Mouse (Mus musculus) embryonic facial prominence, embryonic 13.5 days (tissue): ENCODE results near the gene Tub. TPM values are rescaled to one million over a fixed set of nuclear protein-coding genes. Genes with fewer than 3 reads are reported as not detected.
A peak's percentile ranks its signal among the peaks of the same experiment; 100 is the strongest.

Experiments used
- ATAC-seq: fragments of 200-750 bp; cut with Nextera tagmentation; 2 replicates; pipeline ENCODE4 v1.8.0; 2017; ENCODE audit warnings: low read depth; ENCODE audit not compliant: insufficient number of reproducible peaks, insufficient read depth, low FRiP score, low TSS enrichment
- H3K27ac ChIP-seq: fragments of 300-500 bp; sonication (generic); 2 replicates; pipeline ENCODE4 v1.5.1; 2015; ENCODE audit warnings: moderate library complexity, mild to moderate bottlenecking, inconsistent platforms
- H3K27me3 ChIP-seq: fragments of 300-500 bp; sonication (generic); 2 replicates; pipeline ENCODE4 v1.6.1; 2015; ENCODE audit warnings: mild to moderate bottlenecking, inconsistent platforms
- H3K36me3 ChIP-seq: fragments of 300-500 bp; sonication (generic); 2 replicates; pipeline ENCODE4 v1.6.1; 2015; ENCODE audit warnings: mild to moderate bottlenecking, inconsistent platforms
- H3K4me1 ChIP-seq: fragments of 300-500 bp; sonication (generic); 2 replicates; pipeline ENCODE4 v1.6.1; 2015; ENCODE audit warnings: inconsistent platforms
- H3K4me2 ChIP-seq: fragments of 300-500 bp; sonication (generic); 2 replicates; pipeline ENCODE4 v1.6.1; 2015; ENCODE audit warnings: moderate library complexity, mild to moderate bottlenecking, inconsistent platforms
- H3K4me3 ChIP-seq: fragments of 300-500 bp; sonication (generic); 2 replicates; pipeline ENCODE4 v1.5.1; 2015; ENCODE audit warnings: mild to moderate bottlenecking, inconsistent platforms
- H3K9ac ChIP-seq: fragments of 300-500 bp; sonication (generic); 2 replicates; pipeline ENCODE4 v1.6.1; 2015; ENCODE audit warnings: mild to moderate bottlenecking, inconsistent platforms
- H3K9me3 ChIP-seq: fragments of 300-500 bp; sonication (generic); 2 replicates; pipeline ENCODE4 v1.6.1; 2016; ENCODE audit warnings: inconsistent platforms
- WGBS: fragments of 180-500 bp; shearing (Covaris S2); methylation state at CpG from one replicate; pipeline ENCODE4 v1.1.7; 2015; ENCODE audit warnings: mixed read lengths; 5-methylcytosine and 5-hydroxymethylcytosine counted together
- polyA plus RNA-seq: library from polyadenylated mRNA; unstranded; fragments of >200 nt; fragmentation: Nextera tagmentation; extraction: Ambion mirVana; gene quantifications from 2 replicates; pipeline ENCODE4 v1.2.1, GENCODE M21; 2015

Tub gene
- polyA plus RNA-seq, 1 experiment from 2014 or later, result 3.9 TPM

- ATAC-seq, result no peak
- H3K4me1 ChIP-seq, result peaks cover 12% of the 10 kb centered on the region
- H3K4me3 ChIP-seq, result no peak overlapping the region
- no peak overlapping the region for H3K4me2 ChIP-seq
- H3K36me3 ChIP-seq, result peaks cover 10% of the 10 kb centered on the region
- no peaks in the 10 kb centered on the region for H3K9me3 ChIP-seq
- peaks cover 49% of the 10 kb centered on the region for H3K27me3 ChIP-seq
- no peak overlapping the region for H3K27ac ChIP-seq
- H3K9ac ChIP-seq, result no peak overlapping the region
Observed at GRCm38 (mm10) chr7:108948611-108949010, 1.5 kb upstream of the Tub start.

- peaks cover 49% of the 10 kb centered on the region for H3K27me3 ChIP-seq
- H3K9ac ChIP-seq, result no peak overlapping the region
- peaks cover 8% of the 10 kb centered on the region for H3K36me3 ChIP-seq
- no peak overlapping the region for H3K4me3 ChIP-seq
- no peak for ATAC-seq
- H3K4me1 ChIP-seq, result peaks cover 12% of the 10 kb centered on the region
- H3K4me2 ChIP-seq, result no peak overlapping the region
- H3K9me3 ChIP-seq, result no peaks in the 10 kb centered on the region
- no peak overlapping the region for H3K27ac ChIP-seq
- WGBS, result 32% methylated on average over 2 of the region's 2 CpGs
Observed at GRCm38 (mm10) chr7:108949301-108949700, 837 bp upstream of the Tub start.

DNA sequence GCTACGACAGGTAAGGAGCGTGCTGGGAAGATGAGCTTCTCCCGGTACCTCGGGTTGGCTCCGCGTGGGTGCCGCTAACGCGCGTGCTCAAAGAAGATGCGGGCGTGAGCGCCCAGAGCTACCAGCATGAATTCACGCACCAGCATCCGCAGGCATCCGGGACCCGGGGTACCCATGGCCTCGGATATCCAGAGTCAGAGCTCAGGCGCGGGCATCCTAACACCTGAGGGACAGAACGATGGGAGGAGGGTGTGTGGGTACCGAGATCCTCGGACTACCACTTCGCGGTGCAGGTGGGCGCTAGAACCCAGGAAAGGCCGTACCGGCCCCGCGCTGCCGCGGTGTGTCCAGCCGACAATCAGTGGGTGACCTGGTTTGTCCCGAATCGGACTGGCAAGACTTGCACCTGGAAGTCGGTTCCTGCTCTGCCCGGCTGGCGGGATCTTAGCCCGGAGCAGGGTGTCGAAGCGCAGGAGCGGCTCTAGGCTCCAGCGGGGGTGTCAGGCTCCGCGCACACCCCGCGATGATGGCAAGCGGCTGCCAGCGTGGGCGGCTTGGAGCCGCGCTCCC lies 709 bp downstream of the Tub start:
- Histone ChIP-seq H3K36me3 (peaks cover 4% of the 10 kb centered on the region; the same call in 1 of the 2 replicates), H3K27me3 (peaks cover 49% of the 10 kb centered on the region), H3K9me3 (no peaks in the 10 kb centered on the region), H3K4me1 (peaks cover 12% of the 10 kb centered on the region), H3K4me3 (peak overlapping the region; percentile 56), H3K4me2 (peak overlapping the region; percentile 99), H3K9ac (peak overlapping the region; percentile 67), H3K27ac (no peak overlapping the region)
- no peak for ATAC-seq
- under 1% methylated on average over 52 of the region's 52 CpGs for WGBS

DNA sequence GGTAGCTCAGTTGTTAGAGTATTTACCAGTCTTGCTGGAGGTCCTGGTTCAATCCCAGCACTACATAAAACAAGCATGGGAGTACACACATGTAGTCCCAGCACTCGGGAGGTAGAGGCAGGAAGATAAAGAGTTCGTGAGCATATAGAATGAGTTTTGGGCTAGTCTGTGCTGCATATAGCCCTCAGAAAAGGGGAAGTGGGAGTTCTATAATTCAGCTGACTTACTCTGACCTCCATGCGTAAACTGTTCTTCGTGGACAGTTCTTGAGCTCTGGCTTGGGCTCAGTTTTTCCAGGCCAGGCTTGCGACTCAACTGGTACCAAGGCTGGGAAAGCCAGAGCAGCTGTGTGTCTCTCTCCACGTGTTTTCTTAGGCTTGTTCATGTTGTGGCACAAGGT lies 2.7 kb downstream of the Tub start:
- Histone ChIP-seq H3K4me3 (no peak overlapping the region), H3K4me1 (peaks cover 12% of the 10 kb centered on the region), H3K27ac (no peak overlapping the region), H3K9ac (no peak overlapping the region), H3K4me2 (no peak overlapping the region), H3K36me3 (no peaks in the 10 kb centered on the region), H3K9me3 (no peaks in the 10 kb centered on the region), H3K27me3 (peaks cover 49% of the 10 kb centered on the region)
- ATAC-seq, result no peak
- 79% methylated on average over 6 of the region's 6 CpGs for WGBS

DNA sequence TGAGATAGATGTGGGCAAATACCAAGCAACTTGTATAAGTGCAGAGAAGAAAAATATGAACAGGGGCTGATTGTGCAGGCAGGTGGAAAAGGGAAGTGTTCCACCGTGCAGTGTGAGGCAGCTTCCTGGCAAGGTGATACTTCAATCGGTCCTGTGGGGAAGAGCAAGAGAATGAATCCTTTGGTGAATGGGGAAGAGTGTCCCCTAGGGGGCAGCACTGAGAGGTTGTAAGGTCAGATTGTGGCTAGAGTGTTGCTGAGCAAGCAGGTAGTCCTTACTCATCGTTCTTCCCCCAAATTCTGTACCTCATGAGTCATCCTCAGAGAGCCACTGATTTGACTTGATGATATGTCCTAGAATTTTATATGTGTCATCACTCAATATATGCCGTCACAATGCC lies 4.0 kb downstream of the Tub start:
- peaks cover 42% of the 10 kb centered on the region for H3K27me3 ChIP-seq
- H3K4me2 ChIP-seq, result no peak overlapping the region
- WGBS, result 48% methylated on average over 4 of the region's 4 CpGs
- no peaks in the 10 kb centered on the region for H3K36me3 ChIP-seq
- no peak for ATAC-seq
- H3K9ac ChIP-seq, result no peak overlapping the region
- H3K9me3 ChIP-seq, result no peaks in the 10 kb centered on the region
- H3K4me3 ChIP-seq, result no peak overlapping the region
- H3K27ac ChIP-seq, result no peak overlapping the region
- H3K4me1 ChIP-seq, result peaks cover 12% of the 10 kb centered on the region

DNA sequence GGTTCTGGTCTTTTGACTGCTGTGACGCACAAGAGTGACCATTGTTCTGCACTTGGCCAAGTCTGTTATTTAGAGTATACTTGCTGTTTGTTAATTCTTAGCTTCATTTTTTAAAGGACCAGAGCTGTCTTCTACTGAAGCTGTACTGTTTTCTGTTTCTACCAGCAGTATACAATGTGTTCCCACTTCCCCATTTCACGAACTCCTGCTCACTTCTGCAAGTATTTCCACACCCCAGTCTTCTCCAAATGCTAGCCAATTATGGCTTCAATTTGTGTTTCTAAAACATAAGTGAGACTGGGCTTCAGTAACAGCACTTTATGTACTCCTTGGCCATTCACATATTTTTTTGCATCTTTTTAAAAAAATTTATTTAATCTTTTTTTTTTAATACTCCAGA lies 7.6 kb downstream of the Tub start:
- no peak overlapping the region for H3K9ac ChIP-seq
- no peaks in the 10 kb centered on the region for H3K9me3 ChIP-seq
- H3K4me3 ChIP-seq, result no peak overlapping the region
- no peaks in the 10 kb centered on the region for H3K4me1 ChIP-seq
- 79% methylated on average over 2 of the region's 2 CpGs for WGBS
- peaks cover 7% of the 10 kb centered on the region for H3K27me3 ChIP-seq
- no peak overlapping the region for H3K27ac ChIP-seq
- ATAC-seq, result no peak
- H3K36me3 ChIP-seq, result no peaks in the 10 kb centered on the region
- no peak overlapping the region for H3K4me2 ChIP-seq

DNA sequence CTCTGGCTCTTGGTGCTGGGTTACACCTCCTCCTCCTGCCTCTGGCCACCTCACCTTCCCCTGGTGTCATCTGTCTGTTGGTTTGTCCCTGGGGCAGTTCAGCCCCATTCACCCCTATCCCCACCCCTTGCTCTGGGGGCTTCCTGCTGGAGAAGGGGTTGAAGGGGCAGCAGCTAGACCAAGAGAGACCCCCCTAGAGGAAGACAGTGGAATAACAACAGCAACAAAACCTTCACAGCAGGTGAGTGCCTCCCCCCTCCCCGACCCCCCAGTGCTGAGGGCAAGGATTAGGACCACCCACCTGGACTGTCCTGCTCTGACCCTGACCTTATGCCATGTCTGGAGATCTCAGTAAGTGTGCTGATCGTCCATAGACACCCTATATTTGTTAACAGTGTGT lies 15.8 kb downstream of the Tub start:
- no peaks in the 10 kb centered on the region for H3K27me3 ChIP-seq
- no peak for ATAC-seq
- 24% methylated on average over 2 of the region's 2 CpGs for WGBS
- no peaks in the 10 kb centered on the region for H3K4me1 ChIP-seq
- H3K9ac ChIP-seq, result no peak overlapping the region
- H3K36me3 ChIP-seq, result no peaks in the 10 kb centered on the region
- no peak overlapping the region for H3K4me3 ChIP-seq
- H3K27ac ChIP-seq, result no peak overlapping the region
- no peak overlapping the region for H3K4me2 ChIP-seq
- H3K9me3 ChIP-seq, result no peaks in the 10 kb centered on the region

GRCm38 (mm10) chr7:108966742-108967362 lies 16.7 kb downstream of the Tub start:
- no peaks in the 10 kb centered on the region for H3K36me3 ChIP-seq
- no peaks in the 10 kb centered on the region for H3K27me3 ChIP-seq
- ATAC-seq, result no peak
- H3K27ac ChIP-seq, result no peak overlapping the region
- H3K9me3 ChIP-seq, result no peaks in the 10 kb centered on the region
- H3K9ac ChIP-seq, result no peak overlapping the region
- H3K4me1 ChIP-seq, result no peaks in the 10 kb centered on the region
- no peak overlapping the region for H3K4me2 ChIP-seq
- 30% methylated on average over 7 of the region's 7 CpGs for WGBS
- no peak overlapping the region for H3K4me3 ChIP-seq

DNA sequence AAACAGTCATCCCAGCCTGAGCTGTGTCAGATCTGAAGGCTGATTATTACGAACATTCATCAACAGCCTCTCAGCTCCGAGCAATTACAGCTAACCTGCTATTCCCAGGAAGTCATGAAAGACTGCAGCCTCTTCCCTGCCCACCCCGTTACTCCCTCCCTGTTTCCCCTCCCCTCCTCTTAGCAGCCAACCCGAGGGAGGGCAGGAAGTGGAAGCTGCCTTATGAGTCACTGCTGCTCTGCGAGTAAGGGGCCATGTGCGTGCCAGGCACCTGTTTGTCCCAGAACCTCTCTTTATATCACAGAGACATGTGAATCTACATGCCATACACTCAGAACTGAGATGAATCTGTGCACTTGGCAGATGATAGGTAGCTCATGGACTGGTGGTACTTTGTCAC lies 18.1 kb downstream of the Tub start:
- H3K4me3 ChIP-seq, result no peak overlapping the region
- WGBS, result 34% methylated on average over 6 of the region's 6 CpGs
- H3K27me3 ChIP-seq, result no peaks in the 10 kb centered on the region
- no peak overlapping the region for H3K9ac ChIP-seq
- H3K27ac ChIP-seq, result no peak overlapping the region
- no peaks in the 10 kb centered on the region for H3K4me1 ChIP-seq
- H3K4me2 ChIP-seq, result no peak overlapping the region
- H3K36me3 ChIP-seq, result no peaks in the 10 kb centered on the region
- no peaks in the 10 kb centered on the region for H3K9me3 ChIP-seq
- no peak for ATAC-seq

DNA sequence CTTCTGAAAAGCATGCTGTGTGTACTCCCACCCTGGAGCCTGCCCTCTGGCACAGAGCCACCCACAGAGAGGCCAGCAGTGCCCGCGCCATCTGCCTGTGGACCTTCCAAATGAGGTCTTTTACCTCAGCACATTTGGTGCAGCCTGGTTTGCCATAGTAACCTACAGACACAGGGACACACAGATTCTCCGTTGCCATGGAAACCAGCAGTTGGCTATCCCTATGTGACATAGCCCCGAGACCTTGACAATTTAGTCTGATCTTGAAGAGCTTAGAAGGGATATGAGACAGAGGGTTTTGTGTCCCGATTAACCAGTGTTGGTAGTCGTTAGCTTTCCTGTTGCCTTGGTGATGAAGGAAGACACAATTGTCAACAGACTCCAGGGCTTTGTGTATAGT lies 22.1 kb downstream of the Tub start:
- Histone ChIP-seq H3K9ac (no peak overlapping the region), H3K27ac (no peak overlapping the region), H3K4me3 (no peak overlapping the region), H3K27me3 (no peaks in the 10 kb centered on the region), H3K36me3 (no peaks in the 10 kb centered on the region), H3K4me1 (no peaks in the 10 kb centered on the region), H3K4me2 (no peak overlapping the region), H3K9me3 (no peaks in the 10 kb centered on the region)
- ATAC-seq, result no peak
- 43% methylated on average over 6 of the region's 6 CpGs for WGBS

- Histone ChIP-seq H3K9ac (no peak overlapping the region), H3K4me1 (no peaks in the 10 kb centered on the region), H3K9me3 (no peaks in the 10 kb centered on the region), H3K4me3 (no peak overlapping the region), H3K27ac (no peak overlapping the region), H3K27me3 (no peaks in the 10 kb centered on the region), H3K36me3 (no peaks in the 10 kb centered on the region), H3K4me2 (no peak overlapping the region)
- no peak for ATAC-seq
- WGBS, result 75% methylated on average over 3 of the region's 3 CpGs
Observed at GRCm38 (mm10) chr7:108985934-108986708, 36.0 kb downstream of the Tub start.

DNA sequence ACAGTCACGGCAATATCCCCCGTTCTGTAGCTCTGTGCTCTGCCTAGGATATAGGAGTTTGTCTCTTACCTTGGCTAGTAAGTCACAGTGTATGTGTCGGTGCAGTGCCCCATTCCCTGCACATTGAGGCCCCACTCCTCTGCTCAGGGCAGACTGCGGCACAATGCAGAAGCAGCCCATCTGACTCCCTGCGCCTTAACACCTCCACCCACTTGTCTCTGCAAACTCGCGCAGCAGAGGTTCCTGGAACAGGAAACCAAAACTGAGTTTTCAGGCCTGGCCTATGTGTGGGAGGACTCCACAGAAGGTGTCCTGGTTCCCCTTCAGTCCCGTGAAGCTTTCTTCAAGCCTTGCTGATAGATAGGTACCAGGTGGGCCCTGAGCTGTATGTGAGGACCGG lies 41.1 kb downstream of the Tub start:
- H3K27me3 ChIP-seq, result no peaks in the 10 kb centered on the region
- ATAC-seq, result no peak
- 83% methylated on average over 9 of the region's 9 CpGs for WGBS

More for the DNA sequence above, 41.1 kb downstream of the Tub start:
- Histone ChIP-seq H3K4me3 (no peak overlapping the region), H3K4me2 (no peak overlapping the region), H3K4me1 (no peaks in the 10 kb centered on the region), H3K9ac (no peak overlapping the region), H3K27ac (no peak overlapping the region), H3K36me3 (no peaks in the 10 kb centered on the region), H3K9me3 (no peaks in the 10 kb centered on the region)
